Mouse (Mus musculus) embryo, embryonic 11.5 days (tissue): ENCODE data around the gene Tmem229b.
A peak's percentile ranks its signal among the peaks of the same experiment; 100 is the strongest.
"Not testable (repeated sequence)": the region's sequence is repeated elsewhere in the genome, so short reads cannot be mapped to it uniquely, and the experiment has no call there.

Source experiments
- DNase-seq: peaks from one replicate; pipeline ENCODE4 v3.0.0-alpha.2; 2012; ENCODE audit warnings: low read depth, low spot score

Tmem229b gene

GRCm38 (mm10) chr12:78952484-78952883 lies 54.9 kb downstream of the Tmem229b start:
- DNase-seq, result no peak

- no peak for DNase-seq
Measured at GRCm38 (mm10) chr12:78952053-78952452, 55.4 kb downstream of the Tmem229b start.

- no peak for DNase-seq
Measured at GRCm38 (mm10) chr12:78947661-78948060, 59.8 kb downstream of the Tmem229b start.

- no peak for DNase-seq
Measured at GRCm38 (mm10) chr12:78947161-78947560, 60.3 kb downstream of the Tmem229b start.

GRCm38 (mm10) chr12:78942931-78943330 lies 64.5 kb downstream of the Tmem229b start:
- no peak for DNase-seq

- no peak for DNase-seq
Measured at GRCm38 (mm10) chr12:78940081-78940480, 67.3 kb downstream of the Tmem229b start.

- DNase-seq, result no peak
Measured at GRCm38 (mm10) chr12:78939393-78940037, 67.9 kb downstream of the Tmem229b start.

GRCm38 (mm10) chr12:78936494-78936893 lies 70.9 kb downstream of the Tmem229b start:
- no peak for DNase-seq

GRCm38 (mm10) chr12:78929900-78930299 lies 77.5 kb downstream of the Tmem229b start:
- DNase-seq, result no peak

- DNase-seq, result no peak
Measured at GRCm38 (mm10) chr12:78927287-78927686, 80.1 kb downstream of the Tmem229b start.

- no peak for DNase-seq
Measured at GRCm38 (mm10) chr12:78923539-78924189, 83.8 kb downstream of the Tmem229b start.

GRCm38 (mm10) chr12:78922977-78923376 lies 84.5 kb downstream of the Tmem229b start:
- not testable (repeated sequence) for DNase-seq

GRCm38 (mm10) chr12:78922058-78922457 lies 85.4 kb downstream of the Tmem229b start:
- DNase-seq, result no peak

GRCm38 (mm10) chr12:78921421-78921820 lies 86.0 kb downstream of the Tmem229b start:
- no peak for DNase-seq

- DNase-seq, result peak; percentile 51
Measured at GRCm38 (mm10) chr12:78919079-78919712, 88.2 kb downstream of the Tmem229b start.

- DNase-seq, result peak; percentile 77
Measured at GRCm38 (mm10) chr12:78918227-78919078, 89.0 kb downstream of the Tmem229b start.

GRCm38 (mm10) chr12:78916278-78916677 lies 91.1 kb downstream of the Tmem229b start:
- DNase-seq, result no peak

GRCm38 (mm10) chr12:78915561-78915960 lies 91.9 kb downstream of the Tmem229b start:
- DNase-seq, result no peak

GRCm38 (mm10) chr12:78914458-78914857 lies 93.0 kb downstream of the Tmem229b start:
- no peak for DNase-seq
